Mouse (Mus musculus) embryo, embryonic 11.5 days (tissue): ENCODE data around the gene Gm9736.
"Not testable (repeated sequence)": the region's sequence is repeated elsewhere in the genome, so short reads cannot be mapped to it uniquely, and the experiment has no call there.

Source experiments
- DNase-seq: peaks from one replicate; pipeline ENCODE4 v3.0.0-alpha.2; 2012; ENCODE audit warnings: low read depth, low spot score

Gene Gm9736

DNA sequence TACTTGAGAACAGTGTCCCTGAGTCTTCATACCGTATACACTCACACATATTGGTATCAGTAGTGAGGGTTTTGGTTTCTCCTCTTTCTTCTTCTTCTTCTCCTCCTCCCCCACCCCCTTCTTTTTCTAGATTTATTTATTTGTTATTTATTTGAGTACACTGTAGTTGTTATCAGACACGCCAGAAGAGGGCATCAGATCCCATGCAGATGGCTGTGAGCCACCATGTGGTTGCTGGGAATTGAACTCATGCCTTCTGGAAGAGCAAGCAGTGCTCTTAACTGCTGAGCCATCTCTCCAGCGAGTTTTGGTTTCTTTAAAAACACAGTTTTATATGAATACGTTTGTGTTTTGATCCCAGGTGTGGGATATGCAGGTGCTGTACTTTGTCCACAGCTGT, 22.9 kb downstream of the Gm9736 start:
- DNase-seq: no peak

GRCm38 (mm10) chr10:77726186-77726585, 25.0 kb downstream of the Gm9736 start, which contains the start of gene Gm10100:
Gene Gm10100, plus strand, starts transcription at chr10:77726486.
- no peak for DNase-seq

DNA sequence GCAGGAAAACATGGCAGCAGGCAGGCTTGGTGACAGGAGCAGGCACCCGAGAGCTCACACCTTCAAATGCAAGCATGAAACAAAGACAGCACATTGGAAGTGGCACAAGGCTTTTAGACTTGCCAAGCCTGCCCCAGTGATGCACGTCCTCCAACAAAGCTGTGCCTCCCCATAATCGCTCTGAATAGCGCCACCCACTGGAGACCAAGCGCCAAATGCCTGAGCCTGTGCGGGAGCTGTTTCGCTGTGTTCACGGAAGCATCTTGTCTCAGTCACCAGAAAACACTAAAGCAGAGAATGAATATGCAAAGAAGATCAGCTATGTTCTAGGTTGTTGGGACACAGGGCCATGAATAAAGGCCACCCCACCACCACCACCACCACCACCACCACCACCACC, 26.3 kb downstream of the Gm9736 start:
- DNase-seq: no peak

DNA sequence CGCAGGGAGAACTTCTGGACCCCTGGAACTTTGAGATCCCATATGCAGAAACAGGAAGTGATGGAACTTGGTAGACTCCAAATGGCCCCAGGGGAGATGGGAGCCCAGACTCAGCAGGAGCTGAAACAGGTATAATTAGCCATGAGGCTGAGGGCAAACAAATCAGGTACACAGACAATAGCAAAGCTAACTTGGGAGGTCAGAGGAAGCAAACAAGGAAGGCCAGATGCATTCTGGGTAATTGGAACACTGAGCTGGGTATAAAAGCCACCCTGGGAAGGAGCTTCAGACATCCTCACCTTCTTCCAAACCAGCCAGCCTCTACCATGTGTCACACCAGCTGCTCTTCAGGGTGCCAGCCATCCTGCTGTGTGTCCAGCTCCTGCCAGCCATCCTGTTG, 30.9 kb downstream of the Gm9736 start, which contains the start of gene Krtap12-1:
TSS of gene Krtap12-1 (plus strand) at position 301 of the 400 bp plus-strand sequence.
- not testable (repeated sequence) for DNase-seq

DNA sequence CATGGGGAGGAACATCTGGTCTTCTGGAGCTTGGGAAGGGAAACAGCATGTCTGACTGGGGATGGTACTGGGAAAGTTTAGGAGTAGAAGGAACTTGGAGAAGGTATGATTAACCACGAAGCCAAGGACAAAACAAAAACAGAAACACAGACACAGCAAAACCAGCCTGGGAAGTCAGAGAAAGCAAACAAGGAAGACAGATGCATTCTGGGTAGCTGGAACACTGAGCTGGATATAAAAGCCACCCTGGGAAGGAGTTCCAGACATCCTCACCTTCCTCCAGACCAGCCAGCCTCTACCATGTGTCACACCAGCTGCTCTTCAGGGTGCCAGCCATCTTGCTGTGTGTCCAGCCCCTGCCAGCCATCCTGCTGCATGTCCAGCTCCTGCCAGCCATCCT, 35.6 kb downstream of the Gm9736 start, which contains the start of gene Gm10142:
TSS of gene Gm10142 (plus strand) at position 301 of the 400 bp plus-strand sequence.
- no peak for DNase-seq

DNA sequence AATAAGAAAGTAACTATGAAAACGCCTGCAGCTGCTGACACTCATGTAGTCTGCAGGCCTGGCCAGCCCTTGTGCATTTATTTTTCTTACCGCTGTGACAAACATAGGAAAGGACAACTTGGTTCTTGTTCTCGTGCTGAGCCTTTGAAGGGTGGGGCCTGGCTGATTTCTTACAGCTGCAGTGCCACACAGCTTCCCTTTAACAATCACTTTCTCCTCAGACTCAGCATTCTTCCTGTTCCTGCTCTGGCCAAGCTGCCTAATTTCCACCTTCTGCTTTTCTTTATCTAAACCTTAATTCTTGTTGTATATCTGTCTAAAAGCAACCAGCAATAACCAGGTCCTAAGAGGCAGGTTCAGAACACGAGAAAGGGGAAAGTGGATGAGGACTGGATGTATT, 37.4 kb downstream of the Gm9736 start:
- no peak for DNase-seq

- DNase-seq: not testable (repeated sequence)
Observed at GRCm38 (mm10) chr10:77711157-77711556, 40.0 kb downstream of the Gm9736 start, which contains the start of gene Gm10024. Gene Gm10024, plus strand, starts transcription at chr10:77711457.

DNA sequence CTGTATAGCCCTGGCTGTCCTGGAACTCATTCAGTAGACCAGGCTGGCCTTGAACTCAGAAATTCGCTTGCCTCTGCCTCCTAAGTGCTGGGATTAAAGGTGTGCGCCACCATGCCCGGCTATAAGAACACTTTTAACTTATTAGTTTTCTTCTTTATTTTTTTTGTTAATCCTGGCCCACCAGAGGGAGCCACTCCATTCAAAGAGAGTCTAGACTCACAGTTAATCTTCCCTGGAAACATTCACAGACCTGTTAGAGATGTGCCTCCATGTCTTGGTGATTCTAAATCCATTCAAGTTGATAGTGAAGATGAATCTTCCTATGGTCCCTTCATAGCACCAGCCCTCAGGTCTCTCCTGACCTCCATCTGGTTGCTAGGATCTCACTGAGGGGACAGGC, 41.3 kb downstream of the Gm9736 start:
- DNase-seq: no peak

- DNase-seq: no peak
Observed at GRCm38 (mm10) chr10:77706326-77706725, 44.8 kb downstream of the Gm9736 start, which contains the start of gene Gm10272. Gene Gm10272, plus strand, starts transcription at chr10:77706626.
